Mouse (Mus musculus) colon, adult 2 months (tissue): ENCODE results near the gene Hils1. TPM values are rescaled to one million over a fixed set of nuclear protein-coding genes. Genes with fewer than 3 reads are reported as not detected.

Experiments
- polyA plus RNA-seq: library from polyadenylated mRNA; depleted of rRNA; stranded (reverse); fragments of >200 nt; gene quantifications from 2 replicates; pipeline ENCODE4 v1.2.3, GENCODE M21; 2012; rRNA removed

Hils1 gene
- not detected in 2 replicates for polyA plus RNA-seq

GRCm38 (mm10) chr11:94967419-94967818 is at the start of gene Hils1:
TSS of gene Hils1 (plus strand) at chr11:94967593.

DNA sequence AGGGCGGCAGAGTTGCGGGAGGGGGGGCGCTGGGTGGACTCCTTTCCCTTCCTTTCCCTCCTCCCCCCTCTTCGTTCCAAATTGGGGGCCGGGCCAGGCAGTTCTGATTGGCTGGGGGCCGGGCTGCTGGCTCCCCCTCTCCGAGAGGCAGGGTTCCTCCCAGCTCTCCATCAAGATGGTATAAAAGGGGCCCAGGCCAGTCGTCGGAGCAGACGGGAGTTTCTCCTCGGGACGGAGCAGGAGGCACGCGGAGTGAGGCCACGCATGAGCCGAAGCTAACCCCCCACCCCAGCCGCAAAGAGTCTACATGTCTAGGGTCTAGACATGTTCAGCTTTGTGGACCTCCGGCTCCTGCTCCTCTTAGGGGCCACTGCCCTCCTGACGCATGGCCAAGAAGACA is 31.3 kb upstream of the Hils1 start, which contains the start of gene Col1a1:
TSS of gene Col1a1 (plus strand) at position 180 of the 400 bp plus-strand sequence.

GRCm38 (mm10) chr11:94976199-94976598 is 8.8 kb downstream of the Hils1 start, which contains the start of gene Sgca:
TSS of gene Sgca (minus strand) at chr11:94976327.

DNA sequence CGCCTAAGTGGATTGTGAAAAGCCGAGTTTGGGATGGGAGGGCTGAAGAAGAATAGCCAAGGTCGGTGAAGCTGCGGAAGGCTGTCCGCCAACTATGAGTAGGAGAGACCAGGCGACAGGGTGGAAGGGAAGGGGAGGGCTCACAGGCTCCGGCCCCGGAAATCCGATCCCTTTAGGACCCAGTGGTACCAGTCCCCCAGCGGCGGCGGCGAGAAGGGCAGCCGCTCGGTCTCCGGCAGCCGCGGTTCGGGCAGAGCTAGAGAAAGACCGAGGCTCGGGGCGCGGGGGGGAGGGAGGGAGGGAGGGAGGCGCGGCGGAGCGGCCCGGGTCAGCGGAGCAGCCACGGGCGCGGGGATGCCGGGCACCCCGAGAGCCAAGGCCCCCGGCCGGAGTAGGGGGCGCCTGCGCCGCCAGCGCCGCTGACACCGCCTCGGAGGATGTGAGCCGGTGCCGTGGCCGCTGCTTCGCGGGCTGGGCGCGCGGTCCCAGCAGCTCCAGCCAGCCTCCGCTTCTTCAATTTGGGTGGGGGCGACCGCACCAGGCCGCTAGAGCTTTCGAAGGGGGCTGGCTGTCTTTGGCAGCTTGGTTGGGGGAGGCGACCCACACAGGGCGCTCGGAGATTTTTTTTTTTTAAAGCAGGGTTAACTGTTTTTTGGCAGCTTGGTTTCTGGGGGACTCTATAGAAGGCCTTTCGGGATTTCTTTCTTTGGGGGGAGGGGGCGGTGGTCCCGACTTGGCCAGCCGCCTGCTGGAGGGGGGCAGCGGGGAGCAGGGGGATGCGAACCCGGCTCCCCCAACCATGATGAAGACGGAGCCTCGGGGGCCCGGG is 23.6 kb downstream of the Hils1 start, which contains the start of gene Ppp1r9b:
TSS of gene Ppp1r9b (plus strand) at position 287 of the 829 bp plus-strand sequence.

GRCm38 (mm10) chr11:95009629-95010014 is 42.2 kb downstream of the Hils1 start, which contains the start of gene Samd14:
TSS of gene Samd14 (plus strand) at chr11:95009879.

Other genes with a start within 250 kb of the Hils1 start
- not detected in 2 replicates for gene Cdc34b, start 225.8 kb upstream of the Hils1 start, polyA plus RNA-seq
- gene Tmem92, start 184.9 kb upstream of the Hils1 start, polyA plus RNA-seq = 0.13 and 0.23 TPM in 2 replicates
- gene Col1a1, start 31.4 kb upstream of the Hils1 start, polyA plus RNA-seq = 91.9 and 122 TPM in 2 replicates
- 23.1 and 34.9 TPM in 2 replicates for gene Sgca, start 8.7 kb downstream of the Hils1 start, polyA plus RNA-seq
- 28.7 and 34.4 TPM in 2 replicates for gene Ppp1r9b, start 23.4 kb downstream of the Hils1 start, polyA plus RNA-seq
- 6.8 and 7.7 TPM in 2 replicates for gene Samd14, start 42.3 kb downstream of the Hils1 start, polyA plus RNA-seq
- gene Pdk2, start 73.8 kb downstream of the Hils1 start, polyA plus RNA-seq = 70.6 and 78.0 TPM in 2 replicates
- gene Itga3, start 109.2 kb downstream of the Hils1 start, polyA plus RNA-seq = 104 and 107 TPM in 2 replicates
- gene Dlx3, start 152.5 kb downstream of the Hils1 start, polyA plus RNA-seq = 0.14 TPM in 1 of 2 replicates, not detected in the other
- not detected in 2 replicates for gene Dlx4, start 178.7 kb downstream of the Hils1 start, polyA plus RNA-seq